Mouse (Mus musculus) urinary bladder, postnatal 4 days (tissue): ENCODE data around the gene Slain2.

Experiments
- DNase-seq, 2 experiments: peaks; one replicate each; pipeline ENCODE4 v3.0.0; 2021 to 2022; ENCODE audit warnings: low spot score in 2 of 2

Gene Slain2

GRCm38 (mm10) chr5:72913648-72914557, at the start of gene Slain2:
Gene Slain2, plus strand, starts transcription at chr5:72914304.
- peak; percentile 99 for DNase-seq

GRCm38 (mm10) chr5:72864654-72865178, 49.4 kb upstream of the Slain2 start:
- DNase-seq: no peak

GRCm38 (mm10) chr5:72866260-72866905, 47.7 kb upstream of the Slain2 start:
- no peak for DNase-seq

GRCm38 (mm10) chr5:72867036-72867672, 47.0 kb upstream of the Slain2 start:
- no peak for DNase-seq

- peak; percentile 86 to 92 for DNase-seq
Observed at GRCm38 (mm10) chr5:72868091-72868875, 45.8 kb upstream of the Slain2 start, which contains the start of gene Tec. Gene Tec, minus strand, starts transcription at chr5:72868483.

GRCm38 (mm10) chr5:72869779-72870608, 44.1 kb upstream of the Slain2 start:
- no peak for DNase-seq

- no peak for DNase-seq
Observed at GRCm38 (mm10) chr5:72871114-72871513, 43.0 kb upstream of the Slain2 start.

GRCm38 (mm10) chr5:72879736-72880135, 34.4 kb upstream of the Slain2 start:
- no peak for DNase-seq

GRCm38 (mm10) chr5:72881748-72882411, 32.2 kb upstream of the Slain2 start:
- no peak for DNase-seq

- DNase-seq: no peak
Observed at GRCm38 (mm10) chr5:72882412-72882765, 31.7 kb upstream of the Slain2 start.

GRCm38 (mm10) chr5:72883706-72884105, 30.4 kb upstream of the Slain2 start:
- DNase-seq: no peak

- DNase-seq: no peak
Observed at GRCm38 (mm10) chr5:72886458-72887222, 27.5 kb upstream of the Slain2 start.

- no peak for DNase-seq
Observed at GRCm38 (mm10) chr5:72888260-72888659, 25.8 kb upstream of the Slain2 start.

- peak in 1 of 2 experiments; percentile 36 for DNase-seq
Observed at GRCm38 (mm10) chr5:72891534-72891933, 22.6 kb upstream of the Slain2 start.

GRCm38 (mm10) chr5:72893987-72894386, 20.1 kb upstream of the Slain2 start:
- no peak for DNase-seq

GRCm38 (mm10) chr5:72895261-72895660, 18.8 kb upstream of the Slain2 start:
- DNase-seq: no peak

GRCm38 (mm10) chr5:72896478-72897279, 17.4 kb upstream of the Slain2 start:
- no peak for DNase-seq

- DNase-seq: no peak
Observed at GRCm38 (mm10) chr5:72897998-72898397, 16.1 kb upstream of the Slain2 start.
